Comparison of ENCODE assay signal across 8 mouse cellular contexts in the genomic region with DNA sequence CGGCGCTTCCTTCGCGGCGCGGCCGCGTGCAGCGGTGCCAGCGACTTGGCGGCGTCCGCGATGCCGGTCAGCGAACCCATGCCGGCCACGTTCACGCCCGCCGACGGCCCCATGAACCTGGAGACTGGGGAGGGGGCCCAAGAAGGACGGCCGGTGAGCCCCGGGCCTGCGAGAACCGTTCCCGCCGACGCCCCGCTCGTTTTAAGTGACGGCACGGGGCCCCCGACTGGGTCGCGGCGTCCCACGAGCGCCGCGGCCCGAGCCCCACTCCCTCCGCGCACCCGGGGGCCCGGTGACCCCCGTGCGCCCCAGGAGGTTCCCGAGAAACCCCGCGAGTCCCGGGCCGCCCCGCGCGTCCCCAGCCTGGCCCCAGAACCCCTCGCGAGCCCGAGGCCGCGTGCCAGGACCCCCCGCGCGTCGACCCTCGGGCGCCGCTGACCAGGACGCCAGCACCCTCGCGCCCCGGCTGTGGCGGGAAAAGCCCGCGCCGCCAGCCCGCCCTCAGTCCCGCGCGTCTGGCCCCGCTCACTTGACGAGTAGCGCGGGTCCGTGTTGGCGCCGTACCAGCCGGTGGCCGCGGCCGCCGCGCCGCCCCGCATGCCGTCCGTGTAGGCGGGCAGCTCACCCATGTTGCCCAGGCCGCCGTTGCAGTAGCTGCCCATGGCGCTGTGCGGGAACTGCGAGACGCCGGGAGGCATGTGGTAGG. TPM values are rescaled to one million over a fixed set of nuclear protein-coding genes. Genes with fewer than 3 reads are reported as not detected.
A peak's percentile ranks its signal among the peaks of the same experiment; 100 is the strongest.
DNase-seq lines count a peak whose midpoint lies in the region; ATAC-seq and TF ChIP-seq lines count a peak whose summit lies in the region.

No protein-coding gene starts in this region.

- DNase-seq in left cerebral cortex, postnatal 4 days, result peak; percentile 13
- DNase-seq in left cerebral cortex, adult 2 months (ENCODE audit: extremely low spot score in 1 of 2, low spot score in 2 of 2), result no peak
- peak; percentile 2 for DNase-seq in adrenal gland, adult 8-10 months
- DNase-seq in midbrain, embryonic 14.5 days, result peak; percentile 60
- DNase-seq in right cerebral cortex, postnatal 36 days (ENCODE audit: low spot score in 2 of 2), result no peak

- TF ChIP-seq CTCF in left cerebral cortex, adult 2 months (IDR thresholded peaks at IDR 0.05), result no peak

- no peak overlapping the region for H3K27ac ChIP-seq in left cerebral cortex, adult 2 months
- H3K27ac ChIP-seq in forebrain, embryonic 13.5 days, result no peak overlapping the region
- no peak overlapping the region for H3K27ac ChIP-seq in intestine, embryonic 16.5 days (ENCODE audit: low read length)
- peak overlapping the region; percentile 63; the same call in 1 of the 2 replicates for H3K27ac ChIP-seq in midbrain, embryonic 14.5 days (replicated peaks; ENCODE audit: low read depth, low read length)

- peak overlapping the region; percentile 30; the same call in 1 of the 2 replicates for H3K9ac ChIP-seq in forebrain, embryonic 13.5 days
- H3K9ac ChIP-seq in intestine, embryonic 16.5 days (ENCODE audit: low read depth, low read length), result no peak overlapping the region
- peak overlapping the region; percentile 39; the same call in 1 of the 2 replicates for H3K9ac ChIP-seq in midbrain, embryonic 14.5 days (replicated peaks; ENCODE audit: low read length)

- under 1% methylated on average over 95 of the region's 106 CpGs for WGBS in forebrain, embryonic 13.5 days
- WGBS in intestine, embryonic 16.5 days, result 2% methylated on average over 80 of the region's 106 CpGs
- 1% methylated on average over 104 of the region's 106 CpGs for WGBS in midbrain, embryonic 14.5 days

- peak; percentile 71 for ATAC-seq in forebrain, embryonic 13.5 days
- peak; percentile 36 for ATAC-seq in intestine, embryonic 16.5 days
- ATAC-seq in midbrain, embryonic 14.5 days (ENCODE audit: low FRiP score, low TSS enrichment), result peak; percentile 63; the same call in 1 of the 2 replicates
- no peak for ATAC-seq in megakaryocyte progenitor cell, adult 5-6 weeks (replicated peaks; ENCODE audit: poor library complexity)

- H3K27me3 ChIP-seq in forebrain, embryonic 13.5 days, result peaks cover 86% of the 10 kb centered on the region
- peaks cover 42% of the 10 kb centered on the region for H3K27me3 ChIP-seq in intestine, embryonic 16.5 days (replicated peaks; ENCODE audit: control insufficient read depth, insufficient read depth, low read length)
- peaks cover 82% of the 10 kb centered on the region for H3K27me3 ChIP-seq in midbrain, embryonic 14.5 days (ENCODE audit: control insufficient read depth, insufficient read depth, low read length)

- H3K4me1 ChIP-seq in forebrain, embryonic 13.5 days, result peaks cover 14% of the 10 kb centered on the region
- peaks cover 17% of the 10 kb centered on the region for H3K4me1 ChIP-seq in intestine, embryonic 16.5 days (ENCODE audit: control insufficient read depth, insufficient read depth, low read length)
- H3K4me1 ChIP-seq in midbrain, embryonic 14.5 days (ENCODE audit: control insufficient read depth, insufficient read depth, low read length), result no peaks in the 10 kb centered on the region

- H3K4me2 ChIP-seq in forebrain, embryonic 13.5 days, result peak overlapping the region; percentile 50
- H3K4me2 ChIP-seq in intestine, embryonic 16.5 days (ENCODE audit: low read depth, low read length), result peak overlapping the region; percentile 70
- H3K4me2 ChIP-seq in midbrain, embryonic 14.5 days (ENCODE audit: low read length), result peak overlapping the region; percentile 45

- H3K4me3 ChIP-seq in left cerebral cortex, adult 2 months, result no peak overlapping the region
- H3K4me3 ChIP-seq in forebrain, embryonic 13.5 days, result peak overlapping the region; percentile 26
- H3K4me3 ChIP-seq in intestine, embryonic 16.5 days (ENCODE audit: low read length), result peak overlapping the region; percentile 49
- peak overlapping the region; percentile 28 for H3K4me3 ChIP-seq in midbrain, embryonic 14.5 days (replicated peaks; ENCODE audit: low read depth, low read length)

- no peaks in the 10 kb centered on the region for H3K36me3 ChIP-seq in forebrain, embryonic 13.5 days (ENCODE audit: poor library complexity, severe bottlenecking)
- H3K36me3 ChIP-seq in intestine, embryonic 16.5 days (ENCODE audit: control insufficient read depth, insufficient read depth, low read length), result no peaks in the 10 kb centered on the region
- H3K36me3 ChIP-seq in midbrain, embryonic 14.5 days (ENCODE audit: control insufficient read depth, insufficient read depth, low read length), result no peaks in the 10 kb centered on the region

- intact Hi-C loops in left cerebral cortex, postnatal 4 days (cut with DNase I), result loop anchor here (10.0 kb wide), 1 partner anchor 100 kb away; no protein-coding TSS in a partner anchor
- intact Hi-C loops in left cerebral cortex, adult 2 months (cut with DNase I), result loop anchor here (5.0 to 10.0 kb wide), 4 partner anchors 108 to 953 kb away; partner anchors contain the start of gene Nkx2-2

- H3K9me3 ChIP-seq in forebrain, embryonic 13.5 days (replicated peaks), result no peaks in the 10 kb centered on the region
- no peaks in the 10 kb centered on the region for H3K9me3 ChIP-seq in intestine, embryonic 16.5 days (ENCODE audit: control insufficient read depth, low read length)
- no peaks in the 10 kb centered on the region for H3K9me3 ChIP-seq in midbrain, embryonic 14.5 days (ENCODE audit: control insufficient read depth, low read length)

RNA-seq across cellular contexts. Expression of gene Nkx2-4, which starts 0.7 kb away (rescaled TPM):
- total RNA-seq in left cerebral cortex, postnatal 4 days (2021), result not detected
- total RNA-seq in left cerebral cortex, adult 2 months (2021), result not detected
- not detected for total RNA-seq in adrenal gland, adult 8-10 months (2022)
- 0.10 and 0.46 TPM in 2 replicates for polyA plus RNA-seq in forebrain, embryonic 13.5 days (2015; fragmentation: Nextera tagmentation; extraction: Ambion mirVana)
- not detected in 2 replicates for polyA plus RNA-seq in intestine, embryonic 16.5 days (2015; fragmentation: Nextera tagmentation; extraction: Ambion mirVana)
- polyA plus RNA-seq in midbrain, embryonic 14.5 days (2014; fragmentation: Nextera tagmentation; extraction: Ambion mirVana), result not detected in 2 replicates
- not detected in 2 replicates for total RNA-seq in megakaryocyte progenitor cell, adult 5-6 weeks (2015)
- total RNA-seq in megakaryocyte progenitor cell, adult 5-6 weeks (2017), result not detected in 2 replicates

Comparison
In these comparisons a context has a peak if more than half of its experiments do, and no peak if none do; other contexts are left out.
1. DNase-seq: peak in left cerebral cortex, postnatal 4 days (single experiment), adrenal gland, adult 8-10 months (single experiment) and midbrain, embryonic 14.5 days (single experiment); none in left cerebral cortex, adult 2 months (0 of 2) and right cerebral cortex, postnatal 36 days (0 of 2).
2. Peak in every context shown above with its lines, with median percentiles within 50 percentile points of each other: H3K4me2 ChIP-seq.